Mouse (Mus musculus): ENCODE data around the gene Map6d1.

GRCm38 (mm10) chr16:20248442-20249174 is 7.5 kb upstream of the Map6d1 start:
- TF ChIP-seq POLR2A (IDR thresholded peaks at IDR 0.05; ENCODE audit: borderline replicate concordance, control insufficient read depth, low read depth, low read length) (no peak), CTCF (IDR thresholded peaks at IDR 0.05; ENCODE audit: control insufficient read depth, insufficient read depth, low read length) (no peak)

Measured in bone marrow, adult 2 months (tissue).